Comparison of ENCODE assay signal across 8 mouse cellular contexts in the genomic region with DNA sequence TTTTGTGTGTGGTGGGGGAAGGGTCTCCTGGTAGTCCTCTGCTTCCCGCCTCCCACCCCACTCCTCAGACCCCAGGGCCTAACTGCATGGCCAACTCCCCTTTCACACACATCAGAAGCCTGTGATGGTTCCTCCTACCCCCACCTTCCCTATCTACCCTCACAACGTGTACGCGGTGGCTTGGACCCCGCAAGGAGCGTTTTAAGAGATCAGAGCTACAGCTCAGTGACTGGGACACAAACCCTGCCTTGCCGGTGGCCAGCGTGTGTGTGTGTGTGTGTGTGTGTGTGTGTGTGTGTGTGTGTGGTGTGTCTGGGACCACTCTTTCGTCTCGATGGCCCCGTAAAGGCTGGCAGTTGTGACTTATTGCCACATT. TPM values are rescaled to one million over a fixed set of nuclear protein-coding genes. Genes with fewer than 3 reads are reported as not detected.
A peak's percentile ranks its signal among the peaks of the same experiment; 100 is the strongest.
DNase-seq lines count a peak whose midpoint lies in the region; ATAC-seq and TF ChIP-seq lines count a peak whose summit lies in the region.

No protein-coding gene starts in this region.

- no peaks in the 10 kb centered on the region for H3K27me3 ChIP-seq in kidney, adult 2 months (replicated peaks; ENCODE audit: control insufficient read depth, insufficient read depth, low read length)
- H3K27me3 ChIP-seq in midbrain, embryonic 10.5 days (ENCODE audit: low read depth, poor library complexity, severe bottlenecking) = peaks cover 11% of the 10 kb centered on the region

- peak; percentile 38 to 63; a peak in 3 of 4 replicates for ATAC-seq in hematopoietic stem cell, adult 5-6 weeks (replicated peaks in 1 of 2; ENCODE audit: insufficient read depth in 1 of 2, low FRiP score in 2 of 2, low TSS enrichment in 1 of 2, low read depth in 1 of 2, poor library complexity in 2 of 2, severe bottlenecking in 2 of 2)

- H3K27ac ChIP-seq in kidney, adult 2 months (ENCODE audit: insufficient read depth, low read depth, low read length) = peak overlapping the region; percentile 72
- H3K27ac ChIP-seq in midbrain, embryonic 10.5 days (replicated peaks) = peak overlapping the region; percentile 90

- TF ChIP-seq CTCF in kidney, adult 2 months (conservative IDR thresholded peaks at IDR 0.05; ENCODE audit: insufficient read depth, insufficient read length, low read depth, low read length) = no peak

- peak overlapping the region; percentile 85 for H3K4me3 ChIP-seq in kidney, adult 2 months (ENCODE audit: insufficient read depth, low read depth, low read length)
- peak overlapping the region; percentile 94 for H3K4me3 ChIP-seq in midbrain, embryonic 10.5 days

- peak; percentile 12 for DNase-seq in kidney, adult 2 months
- DNase-seq in kidney, adult 11 months = no peak
- peak; percentile 49 for DNase-seq in ZHBTc4 (ENCODE audit: low read depth, low spot score)
- peak; percentile 40 for DNase-seq in midbrain, embryonic 10.5 days (ENCODE audit: low spot score)
- no peak for DNase-seq in layer of hippocampus, adult 8-10 months (ENCODE audit: low spot score in 2 of 2)
- no peak for DNase-seq in adrenal gland, adult 8-10 months
- DNase-seq in T-cell, adult 2 months (ENCODE audit: low spot score) = no peak

- no peak for TF ChIP-seq POLR2A in kidney, adult 2 months (IDR thresholded peaks at IDR 0.05; ENCODE audit: low read depth, low read length)

- H3K4me1 ChIP-seq in kidney, adult 2 months (ENCODE audit: control insufficient read depth, insufficient read depth, low read length) = peaks cover under 1% of the 10 kb centered on the region; the same call in 1 of the 2 replicates
- H3K4me1 ChIP-seq in midbrain, embryonic 10.5 days = peaks cover 20% of the 10 kb centered on the region

- WGBS in kidney, adult 2 months = 6% methylated on average over 11 of the region's 11 CpGs
- WGBS in midbrain, embryonic 10.5 days = 9% methylated on average over 11 of the region's 11 CpGs

- H3K36me3 ChIP-seq in kidney, adult 2 months (ENCODE audit: control insufficient read depth, insufficient read depth, low read length) = no peaks in the 10 kb centered on the region
- no peaks in the 10 kb centered on the region for H3K36me3 ChIP-seq in midbrain, embryonic 10.5 days

- H3K9me3 ChIP-seq in midbrain, embryonic 10.5 days (replicated peaks) = no peaks in the 10 kb centered on the region

RNA-seq across cellular contexts. Expression of a gene that starts 1.2 kb away (rescaled TPM):
- polyA plus RNA-seq in kidney, adult 2 months (2012; rRNA removed) = 44.1 and 47.6 TPM in 2 replicates
- total RNA-seq in hematopoietic stem cell, adult 5-6 weeks (2017) = 3.9 TPM in 2 replicates
- polyA plus RNA-seq in midbrain, embryonic 10.5 days (2016; fragmentation: Nextera tagmentation; extraction: Ambion mirVana) = 10.4 and 14.3 TPM in 2 replicates
- 10 to 100 TPM; 31.9 to 34.0 (median 32.6) TPM for total RNA-seq in layer of hippocampus, adult 8-10 months (2022)
- 10 to 100 TPM in 2 of 4 experiments, 1 to 10 TPM in 2; 4.7 to 15.5 (median 10.0) TPM for total RNA-seq in adrenal gland, adult 8-10 months (2022)

RNA-seq across cellular contexts. Expression of a gene that starts 20.5 kb away (rescaled TPM):
- polyA plus RNA-seq in kidney, adult 2 months (2012; rRNA removed) = 6.4 and 7.3 TPM in 2 replicates
- 0.69 and 2.0 TPM in 2 replicates for total RNA-seq in hematopoietic stem cell, adult 5-6 weeks (2017)
- 9.8 and 11.2 TPM in 2 replicates for polyA plus RNA-seq in midbrain, embryonic 10.5 days (2016; fragmentation: Nextera tagmentation; extraction: Ambion mirVana)
- under 1 TPM in 1 of 4 experiments, not detected in 3; 0.56 TPM for total RNA-seq in layer of hippocampus, adult 8-10 months (2022)
- total RNA-seq in adrenal gland, adult 8-10 months (2022) = not detected

RNA-seq across cellular contexts. Expression of a gene that starts 32.9 kb away (rescaled TPM):
- 44.8 and 46.2 TPM in 2 replicates for polyA plus RNA-seq in kidney, adult 2 months (2012; rRNA removed)
- total RNA-seq in hematopoietic stem cell, adult 5-6 weeks (2017) = 56.6 and 75.0 TPM in 2 replicates
- polyA plus RNA-seq in midbrain, embryonic 10.5 days (2016; fragmentation: Nextera tagmentation; extraction: Ambion mirVana) = 76.5 and 77.0 TPM in 2 replicates
- 10 to 100 TPM; 39.1 to 45.9 (median 41.4) TPM for total RNA-seq in layer of hippocampus, adult 8-10 months (2022)
- total RNA-seq in adrenal gland, adult 8-10 months (2022) = 10 to 100 TPM; 37.2 to 44.3 (median 42.5) TPM

RNA-seq across cellular contexts. Expression of a gene that starts 33.1 kb away (rescaled TPM):
- 15.6 and 27.2 TPM in 2 replicates for polyA plus RNA-seq in kidney, adult 2 months (2012; rRNA removed)
- 209 and 215 TPM in 2 replicates for total RNA-seq in hematopoietic stem cell, adult 5-6 weeks (2017)
- 94.0 and 97.3 TPM in 2 replicates for polyA plus RNA-seq in midbrain, embryonic 10.5 days (2016; fragmentation: Nextera tagmentation; extraction: Ambion mirVana)
- total RNA-seq in layer of hippocampus, adult 8-10 months (2022) = 100 to 1,000 TPM in 1 of 4 experiments, 10 to 100 TPM in 3; 42.2 to 100 (median 80.9) TPM
- 100 to 1,000 TPM in 1 of 4 experiments, 10 to 100 TPM in 3; 86.7 to 108 (median 94.2) TPM for total RNA-seq in adrenal gland, adult 8-10 months (2022)

RNA-seq across cellular contexts. Expression of a gene that starts 37.1 kb away (rescaled TPM):
- not detected in 2 replicates for polyA plus RNA-seq in kidney, adult 2 months (2012; rRNA removed)
- total RNA-seq in hematopoietic stem cell, adult 5-6 weeks (2017) = not detected in 2 replicates
- 0.22 and 0.27 TPM in 2 replicates for polyA plus RNA-seq in midbrain, embryonic 10.5 days (2016; fragmentation: Nextera tagmentation; extraction: Ambion mirVana)
- total RNA-seq in layer of hippocampus, adult 8-10 months (2022) = not detected
- total RNA-seq in adrenal gland, adult 8-10 months (2022) = not detected

Comparison
In these comparisons a context has a peak if more than half of its experiments do, and no peak if none do; other contexts are left out.
1. DNase-seq: peak in kidney, adult 2 months (single experiment), ZHBTc4 (single experiment) and midbrain, embryonic 10.5 days (single experiment); none in kidney, adult 11 months (single experiment), layer of hippocampus, adult 8-10 months (0 of 2), adrenal gland, adult 8-10 months (single experiment) and T-cell, adult 2 months (single experiment).